Mouse (Mus musculus) central nervous system, embryonic 14 days (tissue): ENCODE results near the gene Gm3636. TPM values are rescaled to one million over a fixed set of nuclear protein-coding genes. Genes with fewer than 3 reads are reported as not detected.

Source experiments
- polyA plus RNA-seq: library from polyadenylated mRNA; depleted of rRNA; stranded (reverse); fragments of >200 nt; gene quantifications from 2 replicates; pipeline ENCODE4 v1.2.3, GENCODE M21; 2012; rRNA removed

The Gm3636 gene
- 25.1 and 27.1 TPM in 2 replicates for polyA plus RNA-seq

GRCm38 (mm10) chr14:6742232-6742631, at the start of gene Gm3636:
Gene Gm3636 (minus strand): TSS chr14:6742332.

GRCm38 (mm10) chr14:6774311-6774710, 32.2 kb upstream of the Gm3636 start, which contains the start of gene Gm8362:
Gene Gm8362 (minus strand): TSS chr14:6774411.

GRCm38 (mm10) chr14:6720151-6720550, 22.0 kb downstream of the Gm3636 start, which contains the start of gene Gm8050:
Gene Gm8050 (minus strand): TSS chr14:6720251.

Other genes starting within 250 kb of the Gm3636 start
- gene Gm8356, start 205.0 kb downstream of the Gm3636 start, polyA plus RNA-seq, result not detected in 2 replicates
- 0.96 and 1.0 TPM in 2 replicates for gene Gm3629, start 151.7 kb downstream of the Gm3636 start, polyA plus RNA-seq
- gene Gm3460, start 119.9 kb downstream of the Gm3636 start, polyA plus RNA-seq, result 0.71 and 0.80 TPM in 2 replicates
- gene Gm10251, start 58.2 kb downstream of the Gm3636 start, polyA plus RNA-seq, result not detected in 2 replicates
- gene Gm8050, start 22.1 kb downstream of the Gm3636 start, polyA plus RNA-seq, result 0.05 TPM in 1 of 2 replicates, not detected in the other
- gene Gm8362, start 32.1 kb upstream of the Gm3636 start, polyA plus RNA-seq, result 0.04 TPM in 1 of 2 replicates, not detected in the other
- gene Gm3642, start 98.0 kb upstream of the Gm3636 start, polyA plus RNA-seq, result not detected in 2 replicates
- gene Gm3667, start 147.6 kb upstream of the Gm3636 start, polyA plus RNA-seq, result 7.7 and 8.2 TPM in 2 replicates
- gene Gm6356, start 231.5 kb upstream of the Gm3636 start, polyA plus RNA-seq, result not detected in 2 replicates